Mouse (Mus musculus) liver, adult 2 months (tissue): ENCODE data around the gene Epha1.

ENCODE experiments used
- CTCF ChIP-seq: fragments of 200-500 bp; IDR thresholded peaks from 2 replicates; pipeline ENCODE4 v1.5.1; 2011; ENCODE audit warnings: low read depth, low read length, control low read depth
- POLR2A ChIP-seq: fragments of 200-500 bp; IDR thresholded peaks from 2 replicates; pipeline ENCODE4 v1.6.1; 2011; ENCODE audit warnings: low read length, control low read depth; ENCODE audit not compliant: insufficient read depth; ENCODE audit errors: extremely low read depth

DNA sequence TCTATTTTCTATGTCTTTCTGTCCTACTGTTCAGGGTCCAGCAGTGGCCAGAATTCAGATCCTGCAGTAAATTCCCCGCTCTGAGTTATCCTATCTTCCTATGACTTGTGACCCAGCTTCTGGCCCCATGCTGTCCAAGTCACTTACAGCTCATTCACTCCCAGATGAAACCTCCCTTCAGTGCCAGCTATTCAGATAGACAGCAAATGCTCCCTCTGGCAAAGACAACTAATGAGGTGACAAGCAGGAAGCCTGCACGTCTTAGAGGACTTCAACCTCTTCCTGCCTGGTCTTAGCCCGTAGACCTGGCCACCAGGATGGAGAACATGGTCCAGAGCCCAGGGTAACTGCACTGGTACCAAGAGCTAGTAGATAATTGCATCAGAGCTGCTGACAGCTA, 10.1 kb downstream of the Epha1 start:
- TF ChIP-seq CTCF (no peak), POLR2A (no peak)
